Mouse (Mus musculus) thymus, postnatal 0 days (tissue): ENCODE results near the gene Arhgef25. TPM values are rescaled to one million over a fixed set of nuclear protein-coding genes. Genes with fewer than 3 reads are reported as not detected.
"Not testable (repeated sequence)": the region's sequence is repeated elsewhere in the genome, so short reads cannot be mapped to it uniquely, and the experiment has no call there.

Experiments used
- DNase-seq: peaks from one replicate; pipeline ENCODE4 v3.0.0-alpha.2; 2015; ENCODE audit warnings: low spot score
- polyA plus RNA-seq: library from polyadenylated mRNA; unstranded; fragments of >200 nt; fragmentation: Nextera tagmentation; extraction: Ambion mirVana; gene quantifications from 2 replicates; pipeline ENCODE4 v1.2.1, GENCODE M21; 2015

Arhgef25 gene
- polyA plus RNA-seq, 1 experiment from 2014 or later, result 3.7 TPM

DNA sequence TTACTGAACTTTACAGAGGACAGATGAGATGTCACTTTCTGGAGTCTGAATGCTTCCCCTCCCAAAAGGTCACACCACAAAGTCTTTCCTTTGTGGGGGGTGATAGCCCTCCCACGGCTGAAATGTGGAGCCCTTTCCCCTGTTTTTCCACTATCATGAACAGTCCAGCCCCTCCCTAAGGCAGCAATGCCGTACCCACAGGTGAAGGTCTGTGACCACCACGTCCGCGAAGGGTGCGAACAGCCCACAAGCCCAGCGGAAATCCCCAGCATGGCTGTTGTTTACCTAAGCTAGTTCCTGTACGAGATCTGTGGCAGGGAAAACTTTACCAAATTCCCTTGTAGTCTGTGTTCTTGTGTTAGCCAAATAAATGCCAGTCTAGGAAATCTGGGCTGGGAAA is 48.4 kb downstream of the Arhgef25 start:
- DNase-seq, result peak; percentile 46

DNA sequence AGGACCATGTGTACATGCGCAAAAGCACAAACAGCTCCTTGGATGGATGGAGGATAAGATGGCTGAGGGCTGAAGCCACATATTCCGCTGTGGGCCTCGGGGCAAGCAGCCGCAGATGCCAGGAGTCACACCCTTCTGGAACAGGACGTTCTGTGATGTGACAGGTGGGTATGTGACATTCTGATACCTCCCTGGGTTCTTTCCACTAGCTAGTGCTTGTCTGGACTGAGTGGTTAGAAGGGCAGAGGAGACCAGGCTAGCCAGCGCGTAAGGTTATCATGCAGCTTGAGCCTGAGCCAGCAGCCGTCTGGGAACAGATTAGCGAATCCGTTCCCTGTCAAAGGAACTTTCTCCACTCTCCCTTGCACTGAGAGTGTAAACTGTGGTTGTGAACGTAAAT is 48.9 kb downstream of the Arhgef25 start:
- DNase-seq, result peak; percentile 40

DNA sequence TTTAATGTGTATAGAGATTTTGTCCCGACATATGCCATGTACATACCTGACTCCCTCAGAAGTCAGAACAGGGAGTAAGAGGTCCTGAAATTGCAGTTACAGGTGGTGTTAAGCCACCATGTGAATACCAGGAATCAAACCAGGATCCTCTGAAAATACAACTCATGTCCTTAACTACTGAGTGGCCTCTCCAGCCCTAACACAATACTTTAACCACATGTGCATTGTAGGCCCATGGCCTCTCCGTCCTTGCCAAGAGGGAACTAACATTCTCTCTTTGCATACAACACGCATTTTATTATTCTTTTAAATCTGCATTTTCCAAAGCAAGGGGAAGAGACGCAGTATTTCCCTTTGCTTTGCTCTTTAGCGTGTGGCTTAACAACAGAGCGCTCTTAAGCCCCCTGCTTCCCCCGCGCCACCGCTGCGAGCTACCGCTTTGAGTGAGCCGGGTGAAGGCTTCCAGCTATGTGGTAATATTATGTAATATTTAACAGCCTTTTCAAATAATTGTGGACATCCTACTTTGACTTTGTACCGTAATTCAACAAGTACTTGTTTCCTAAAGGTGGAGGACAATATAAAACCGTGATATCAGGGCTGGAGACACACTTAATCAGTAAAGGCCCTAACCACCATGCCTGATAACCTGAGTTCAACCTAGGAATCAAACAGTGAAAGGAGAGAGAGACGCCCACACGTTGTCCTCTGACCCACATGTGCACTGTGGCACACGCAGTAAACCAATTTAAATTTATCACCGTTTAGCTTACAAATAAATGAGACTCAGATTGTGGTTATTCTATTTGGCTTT is 51.3 kb downstream of the Arhgef25 start:
- no peak for DNase-seq

DNA sequence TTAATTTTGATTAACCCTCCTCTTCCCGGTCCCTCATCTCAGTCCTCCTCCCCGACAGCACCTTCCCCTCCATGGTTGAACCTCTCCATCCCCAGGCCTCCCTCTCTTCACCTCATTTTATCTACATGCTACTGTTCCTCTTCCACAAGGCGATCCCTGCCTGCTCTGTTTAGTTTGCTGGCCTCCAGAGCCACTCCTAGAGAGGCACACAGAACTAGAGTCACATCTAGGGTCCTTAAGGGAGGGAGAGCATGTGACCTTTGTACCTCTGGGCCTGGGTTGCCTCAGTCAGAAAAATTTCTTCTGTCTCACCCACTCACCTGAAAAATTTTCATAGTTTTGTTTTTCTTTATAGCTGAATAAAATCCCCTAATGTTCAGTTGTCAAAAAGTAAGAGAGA is 52.0 kb downstream of the Arhgef25 start:
- DNase-seq, result no peak

DNA sequence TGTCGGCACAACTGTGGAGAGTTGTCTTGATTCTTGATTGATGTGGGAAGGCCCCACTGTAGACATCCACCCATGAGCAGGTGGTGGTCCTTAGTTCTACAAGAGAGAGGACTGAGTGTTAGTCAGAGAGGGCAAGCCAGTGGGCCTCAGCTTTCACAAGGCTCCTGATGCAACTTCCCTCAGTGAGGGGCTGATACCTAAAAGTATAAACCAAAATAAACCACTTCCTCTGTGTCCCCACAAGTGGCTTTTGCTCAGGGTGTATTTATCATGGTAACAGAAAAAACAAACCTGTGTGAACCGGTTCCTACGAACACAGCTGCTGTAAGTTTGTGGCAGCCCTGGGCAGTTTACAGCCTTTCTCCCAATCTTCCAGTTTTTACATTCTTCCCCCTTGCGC is 53.4 kb downstream of the Arhgef25 start:
- DNase-seq, result peak; percentile 82

DNA sequence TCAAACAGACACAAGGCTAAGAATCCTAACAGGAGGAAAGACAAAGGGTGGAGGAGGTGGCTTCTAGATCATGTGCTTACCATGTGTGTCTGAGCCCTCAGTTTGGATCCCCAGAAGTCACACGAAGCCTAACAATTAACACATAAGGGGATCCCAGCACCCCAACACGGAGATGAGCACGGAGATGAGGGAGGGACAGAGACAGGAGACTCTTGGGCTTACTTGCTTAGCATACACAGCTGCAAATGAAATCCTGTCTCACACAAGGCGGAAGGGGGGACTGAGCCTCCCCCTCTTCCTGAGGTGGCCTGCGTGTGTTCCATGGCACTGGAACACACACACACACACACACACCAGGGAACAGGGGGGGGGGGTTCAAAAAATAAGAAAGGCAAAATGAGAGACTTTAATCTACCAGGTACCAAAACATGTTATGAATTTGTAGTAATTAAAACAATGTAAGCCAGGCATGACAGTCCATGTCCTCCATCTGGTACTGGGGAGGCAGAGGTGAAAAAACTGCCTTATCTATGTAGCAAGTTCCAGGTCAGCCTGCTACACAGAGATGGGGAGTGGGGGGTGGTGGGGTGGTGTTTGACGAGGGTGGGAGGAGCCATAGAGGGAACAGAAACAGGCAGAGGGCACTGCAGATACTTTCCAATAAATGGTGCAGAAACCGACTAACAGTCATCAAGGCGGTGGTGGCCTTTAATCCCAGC is 54.6 kb downstream of the Arhgef25 start:
- peak; percentile 78 for DNase-seq

DNA sequence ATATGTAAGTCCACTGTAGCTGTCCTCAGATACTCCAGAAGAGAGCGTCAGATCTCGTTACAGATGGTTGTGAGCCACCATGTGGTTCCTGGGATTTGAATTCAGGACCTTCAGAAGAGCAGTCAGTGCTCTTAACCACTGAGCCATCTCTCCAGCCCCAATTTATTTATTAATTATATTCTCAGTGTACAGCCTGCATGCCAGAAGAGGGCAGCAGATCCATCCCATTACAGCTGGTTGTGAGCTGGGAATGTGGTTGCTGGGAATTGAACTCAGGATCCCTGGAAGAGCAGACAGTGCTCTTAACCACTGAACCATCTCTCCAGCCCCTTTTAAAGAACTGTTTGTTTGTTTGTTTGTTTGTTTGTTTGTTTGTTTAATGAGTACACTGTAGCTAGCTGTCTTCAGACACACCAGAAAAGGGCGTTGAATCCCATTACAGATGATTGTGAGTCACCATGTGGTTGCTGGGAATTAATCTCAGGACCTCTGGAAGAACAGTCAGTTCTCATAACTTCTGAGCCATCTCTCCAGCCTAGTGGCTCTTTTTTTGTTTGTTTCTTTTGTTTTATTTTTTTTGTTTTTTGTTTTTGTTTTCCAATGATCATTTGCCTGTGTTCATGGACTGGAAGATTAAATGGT is 55.4 kb downstream of the Arhgef25 start:
- not testable (repeated sequence) for DNase-seq

Other genes starting within 250 kb of the Arhgef25 start
- gene Ctdsp2, start 211.4 kb downstream of the Arhgef25 start, polyA plus RNA-seq, result 30.3 and 34.3 TPM in 2 replicates
- gene Avil, start 189.4 kb downstream of the Arhgef25 start, polyA plus RNA-seq, result 0.98 and 1.0 TPM in 2 replicates
- 74.9 and 75.8 TPM in 2 replicates for gene Tsfm, start 159.2 kb downstream of the Arhgef25 start, polyA plus RNA-seq
- 24.7 and 25.5 TPM in 2 replicates for gene Mettl1, start 148.7 kb downstream of the Arhgef25 start, polyA plus RNA-seq
- 0.08 TPM in 1 of 2 replicates, not detected in the other for gene Eef1akmt3, start 148.6 kb downstream of the Arhgef25 start, polyA plus RNA-seq
- gene Cyp27b1, start 141.8 kb downstream of the Arhgef25 start, polyA plus RNA-seq, result 0.05 and 0.09 TPM in 2 replicates
- 0.30 and 0.52 TPM in 2 replicates for gene March9, start 129.9 kb downstream of the Arhgef25 start, polyA plus RNA-seq
- gene Cdk4, start 126.5 kb downstream of the Arhgef25 start, polyA plus RNA-seq, result 889 and 1,028 TPM in 2 replicates
- gene Tspan31, start 119.8 kb downstream of the Arhgef25 start, polyA plus RNA-seq, result 49.9 and 60.5 TPM in 2 replicates
- 12.3 and 13.5 TPM in 2 replicates for gene Agap2, start 114.8 kb downstream of the Arhgef25 start, polyA plus RNA-seq
- 90.9 and 95.4 TPM in 2 replicates for gene Os9, start 69.0 kb downstream of the Arhgef25 start, polyA plus RNA-seq
- 39.2 and 48.6 TPM in 2 replicates for gene B4galnt1, start 24.9 kb downstream of the Arhgef25 start, polyA plus RNA-seq
- gene Slc26a10, start 9.4 kb downstream of the Arhgef25 start, polyA plus RNA-seq, result 1.6 and 2.6 TPM in 2 replicates
- gene Dtx3, start 5.6 kb upstream of the Arhgef25 start, polyA plus RNA-seq, result 42.7 and 47.3 TPM in 2 replicates
- 24.1 and 24.4 TPM in 2 replicates for gene Pip4k2c, start 21.5 kb upstream of the Arhgef25 start, polyA plus RNA-seq
- gene Kif5a, start 73.3 kb upstream of the Arhgef25 start, polyA plus RNA-seq, result 0.13 and 0.32 TPM in 2 replicates
- 129 and 138 TPM in 2 replicates for gene Dctn2, start 76.3 kb upstream of the Arhgef25 start, polyA plus RNA-seq
- 10.3 and 13.8 TPM in 2 replicates for gene Mbd6, start 98.9 kb upstream of the Arhgef25 start, polyA plus RNA-seq
- 110 and 122 TPM in 2 replicates for gene Mars, start 121.7 kb upstream of the Arhgef25 start, polyA plus RNA-seq
- 107 and 127 TPM in 2 replicates for gene Arhgap9, start 131.9 kb upstream of the Arhgef25 start, polyA plus RNA-seq
- gene Gli1, start 151.9 kb upstream of the Arhgef25 start, polyA plus RNA-seq, result 0.13 and 0.14 TPM in 2 replicates
- not detected in 2 replicates for gene Inhbe, start 164.3 kb upstream of the Arhgef25 start, polyA plus RNA-seq
- gene Inhbc, start 180.3 kb upstream of the Arhgef25 start, polyA plus RNA-seq, result not detected in 2 replicates
- 19.4 and 26.7 TPM in 2 replicates for gene R3hdm2, start 190.2 kb upstream of the Arhgef25 start, polyA plus RNA-seq